Mouse (Mus musculus): ENCODE results near the gene Cog5.
"Not testable (repeated sequence)": the region's sequence is repeated elsewhere in the genome, so short reads cannot be mapped to it uniquely, and the experiment has no call there.

Cog5 gene

GRCm38 (mm10) chr12:31654197-31654964 is at the start of gene Cog5, which contains the start of gene Dus4l:
Gene Cog5 (plus strand): TSS chr12:31654869.
Gene Dus4l (minus strand): TSS chr12:31654826.
- peak; percentile 92 to 94 for DNase-seq (ENCODE audit: low spot score in 2 of 2)

- no peak for DNase-seq (ENCODE audit: low spot score in 2 of 2)
Measured at GRCm38 (mm10) chr12:31604894-31605293, 49.8 kb upstream of the Cog5 start.

GRCm38 (mm10) chr12:31608138-31608537 is 46.5 kb upstream of the Cog5 start:
- DNase-seq (ENCODE audit: low spot score in 2 of 2), result no peak

- DNase-seq (ENCODE audit: low spot score in 2 of 2), result no peak
Measured at GRCm38 (mm10) chr12:31613353-31613752, 41.3 kb upstream of the Cog5 start.

- DNase-seq (ENCODE audit: low spot score in 2 of 2), result no peak
Measured at GRCm38 (mm10) chr12:31620106-31620505, 34.6 kb upstream of the Cog5 start.

GRCm38 (mm10) chr12:31625016-31625415 is 29.7 kb upstream of the Cog5 start:
- DNase-seq (ENCODE audit: low spot score in 2 of 2), result no peak

- DNase-seq (ENCODE audit: low spot score in 2 of 2), result not testable (repeated sequence)
Measured at GRCm38 (mm10) chr12:31628396-31628795, 26.3 kb upstream of the Cog5 start.

- DNase-seq (ENCODE audit: low spot score in 2 of 2), result no peak
Measured at GRCm38 (mm10) chr12:31633970-31634342, 20.7 kb upstream of the Cog5 start.

- peak; percentile 14 to 25 for DNase-seq (ENCODE audit: low spot score in 2 of 2)
Measured at GRCm38 (mm10) chr12:31634343-31635239, 20.1 kb upstream of the Cog5 start, which contains the start of gene Bcap29. Gene Bcap29 (minus strand): TSS chr12:31634658.

GRCm38 (mm10) chr12:31635240-31635607 is 19.4 kb upstream of the Cog5 start:
- DNase-seq (ENCODE audit: low spot score in 2 of 2), result no peak

GRCm38 (mm10) chr12:31653611-31654010 is 1.1 kb upstream of the Cog5 start:
- DNase-seq (ENCODE audit: low spot score in 2 of 2), result no peak

GRCm38 (mm10) chr12:31654965-31655477 is 352 bp downstream of the Cog5 start:
- DNase-seq (ENCODE audit: low spot score in 2 of 2), result no peak

- no peak for DNase-seq (ENCODE audit: low spot score in 2 of 2)
Measured at GRCm38 (mm10) chr12:31656841-31657240, 2.2 kb downstream of the Cog5 start.

GRCm38 (mm10) chr12:31665999-31666398 is 11.3 kb downstream of the Cog5 start:
- DNase-seq (ENCODE audit: low spot score in 2 of 2), result no peak

- no peak for DNase-seq (ENCODE audit: low spot score in 2 of 2)
Measured at GRCm38 (mm10) chr12:31667187-31667586, 12.5 kb downstream of the Cog5 start.

- DNase-seq (ENCODE audit: low spot score in 2 of 2), result no peak
Measured at GRCm38 (mm10) chr12:31686679-31687078, 32.0 kb downstream of the Cog5 start.

- DNase-seq (ENCODE audit: low spot score in 2 of 2), result no peak
Measured at GRCm38 (mm10) chr12:31693278-31693677, 38.6 kb downstream of the Cog5 start.

GRCm38 (mm10) chr12:31700623-31701347 is 46.1 kb downstream of the Cog5 start:
- DNase-seq (ENCODE audit: low spot score in 2 of 2), result no peak

- no peak for DNase-seq (ENCODE audit: low spot score in 2 of 2)
Measured at GRCm38 (mm10) chr12:31701411-31701810, 46.7 kb downstream of the Cog5 start.

- DNase-seq (ENCODE audit: low spot score in 2 of 2), result no peak
Measured at GRCm38 (mm10) chr12:31703904-31704303, 49.2 kb downstream of the Cog5 start.

GRCm38 (mm10) chr12:31706168-31706567 is 51.5 kb downstream of the Cog5 start:
- DNase-seq (ENCODE audit: low spot score in 2 of 2), result no peak

- no peak for DNase-seq (ENCODE audit: low spot score in 2 of 2)
Measured at GRCm38 (mm10) chr12:31707531-31707930, 52.9 kb downstream of the Cog5 start.
